Mouse (Mus musculus) left cerebral cortex, postnatal 4 days (tissue): Measurements from ENCODE around the gene Padi4. TPM values are rescaled to one million over a fixed set of nuclear protein-coding genes. Genes with fewer than 3 reads are reported as not detected.

Experiments used
- DNase-seq: peaks from one replicate; pipeline ENCODE4 v3.0.0-alpha.2; 2022
- intact Hi-C: fragments of 180-260 bp; cut with DNase I; formaldehyde crosslinking; loops from one replicate; pipeline ENCODE4 v1.15.1; 2025
- total RNA-seq, 2 experiments: library from RNA; stranded (reverse); gene quantifications; 2 replicates each; pipeline ENCODE4 v1.2.3; 2021

Padi4 gene
- total RNA-seq, 2 experiments from 2014 or later = not detected

DNA sequence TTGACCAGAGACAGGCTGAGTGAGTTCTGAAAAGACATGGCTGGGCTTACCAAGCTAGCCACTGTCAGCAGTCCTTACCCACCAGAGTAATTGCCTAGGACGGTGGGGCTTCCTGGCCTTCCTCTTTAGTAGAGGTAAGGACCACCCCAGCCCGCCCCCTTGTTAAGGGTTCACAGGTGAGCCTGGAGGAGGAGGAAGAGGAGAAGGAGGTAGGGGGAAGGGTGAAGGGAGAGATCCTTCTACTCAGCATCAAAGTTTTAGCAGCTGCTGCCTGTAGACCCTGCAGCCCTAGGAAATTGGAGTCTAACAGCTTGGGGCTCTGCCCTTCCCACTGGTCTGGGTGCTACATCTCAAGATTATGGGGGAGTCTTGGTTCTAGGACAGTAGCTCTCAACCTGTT lies 31.5 kb downstream of the Padi4 start, which contains the start of gene Padi6:
Gene Padi6, minus strand, starts transcription at position 101 of the 400 bp plus-strand sequence.
- intact Hi-C loops = no loop called here
- DNase-seq = no peak

DNA sequence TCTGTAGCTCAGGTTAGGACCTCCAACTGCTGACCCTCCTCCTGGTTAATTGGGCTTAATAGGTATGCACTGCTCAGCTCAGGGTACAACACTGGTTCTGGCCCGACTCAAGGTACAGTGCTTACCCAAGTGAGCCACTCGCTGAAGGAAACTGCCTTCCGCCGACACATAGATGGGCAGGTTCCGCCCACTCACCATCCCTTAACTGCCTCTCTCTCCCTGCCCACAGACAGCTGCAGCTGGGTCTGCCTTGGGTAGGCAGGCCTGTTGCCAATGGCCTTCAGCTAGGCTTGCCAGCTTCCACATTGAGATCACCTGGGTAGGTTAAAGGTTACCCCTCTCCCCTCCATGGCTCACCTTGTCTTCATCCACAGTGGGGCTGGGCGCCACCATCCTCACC lies 32.6 kb downstream of the Padi4 start:
- intact Hi-C loops = no loop called here
- no peak for DNase-seq

DNA sequence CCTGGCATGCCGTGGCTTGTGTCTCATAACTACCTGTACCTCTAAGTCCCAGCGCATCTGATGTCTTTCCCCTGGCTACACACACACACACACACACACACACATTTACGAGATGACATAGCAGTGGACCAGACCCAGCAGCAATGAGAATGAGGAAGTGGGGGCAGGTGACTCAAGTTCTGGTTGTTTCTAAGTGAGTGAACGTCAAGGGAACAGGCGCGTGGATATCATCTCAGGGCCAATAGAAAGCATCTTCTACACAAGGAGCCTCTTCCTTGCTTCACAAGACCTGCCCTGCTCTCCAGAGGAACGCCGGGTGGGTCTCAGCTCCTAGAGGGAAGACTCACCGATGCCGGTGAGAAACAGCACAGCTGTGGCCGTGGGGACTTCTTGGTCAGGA lies 33.4 kb downstream of the Padi4 start:
- intact Hi-C loops = no loop called here
- no peak for DNase-seq

DNA sequence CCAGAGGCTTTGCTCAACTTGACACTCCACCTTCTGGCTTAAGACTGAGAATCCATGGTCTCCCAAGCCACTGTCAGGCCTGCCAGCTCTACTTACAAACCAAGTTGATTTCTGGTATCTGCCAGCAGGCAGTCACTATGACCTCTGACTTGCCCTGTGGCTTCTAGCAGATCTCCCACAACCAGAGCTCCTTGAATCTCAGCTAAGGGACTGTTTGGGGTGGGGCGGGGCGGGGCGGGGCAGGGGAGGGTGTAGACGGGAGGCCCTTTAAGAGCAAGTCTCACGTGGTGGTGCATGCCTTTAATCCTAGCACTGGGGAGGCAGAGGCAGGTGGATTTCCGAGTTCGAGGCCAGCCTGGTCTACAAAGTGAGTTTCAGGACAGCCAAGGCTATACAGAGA lies 41.2 kb downstream of the Padi4 start:
- DNase-seq = no peak
- intact Hi-C loops = no loop called here

DNA sequence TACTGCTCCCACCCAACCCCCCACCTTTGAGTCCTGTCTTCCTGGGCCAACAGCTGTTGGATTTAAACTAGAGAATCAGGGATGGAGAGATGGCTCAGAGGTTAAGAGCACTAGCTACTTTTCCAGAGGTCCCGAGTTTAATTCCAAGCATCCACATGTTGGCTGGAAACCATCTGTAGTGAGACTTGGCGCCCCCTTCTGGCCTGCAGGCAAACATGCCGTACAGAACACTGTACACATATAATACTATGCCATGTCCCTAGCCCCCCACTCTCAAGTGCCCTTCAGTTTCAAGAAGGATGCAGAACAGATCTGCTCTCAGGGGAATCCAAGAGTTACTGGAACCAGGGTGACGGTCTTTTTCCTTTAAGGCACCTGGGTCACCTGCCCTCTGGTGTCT lies 42.4 kb downstream of the Padi4 start:
- intact Hi-C loops = no loop called here
- no peak for DNase-seq

DNA sequence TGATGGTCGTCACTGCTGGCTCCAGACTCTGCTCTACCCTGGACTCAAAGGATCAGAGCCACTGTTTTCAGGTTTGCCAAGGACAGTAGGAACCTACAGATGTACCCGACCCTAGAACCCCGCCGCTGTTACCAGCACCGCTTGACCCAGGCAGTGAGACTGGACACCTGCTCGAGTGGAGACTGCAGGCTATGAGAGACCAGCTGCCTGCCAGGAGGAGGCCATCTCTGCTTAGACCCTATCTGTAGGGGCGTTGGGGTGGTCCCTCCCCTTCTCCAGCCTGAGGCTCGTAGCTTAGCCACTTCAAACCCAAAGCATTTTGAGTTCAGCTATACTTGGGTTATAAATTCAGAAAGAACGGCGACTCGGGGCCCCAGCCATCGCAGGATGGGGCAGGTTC lies 47.1 kb downstream of the Padi4 start:
- DNase-seq = no peak
- intact Hi-C loops = no loop called here

DNA sequence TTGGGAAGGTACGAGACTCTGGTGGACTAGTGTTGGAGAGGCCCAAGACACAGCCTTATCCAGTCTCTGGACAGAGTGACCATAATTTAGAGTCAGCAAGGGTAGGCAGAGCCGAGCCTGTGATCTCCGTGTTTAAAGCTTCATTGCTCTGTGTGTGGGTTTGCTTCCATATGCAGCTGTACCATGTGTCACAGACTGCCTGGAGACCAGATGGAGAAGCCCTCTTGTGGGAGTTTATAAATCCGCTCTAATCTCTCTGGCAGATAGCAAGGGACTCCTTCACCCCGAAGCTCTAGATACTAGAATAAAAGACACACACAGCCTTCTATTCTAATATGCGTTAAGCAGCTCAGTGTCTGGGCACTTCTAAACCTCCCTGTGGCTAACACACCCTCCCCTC lies 49.3 kb downstream of the Padi4 start:
- intact Hi-C loops = loop anchor here (5.0 kb wide), 2 partner anchors 178 to 233 kb away; no protein-coding TSS in a partner anchor
- no peak for DNase-seq

DNA sequence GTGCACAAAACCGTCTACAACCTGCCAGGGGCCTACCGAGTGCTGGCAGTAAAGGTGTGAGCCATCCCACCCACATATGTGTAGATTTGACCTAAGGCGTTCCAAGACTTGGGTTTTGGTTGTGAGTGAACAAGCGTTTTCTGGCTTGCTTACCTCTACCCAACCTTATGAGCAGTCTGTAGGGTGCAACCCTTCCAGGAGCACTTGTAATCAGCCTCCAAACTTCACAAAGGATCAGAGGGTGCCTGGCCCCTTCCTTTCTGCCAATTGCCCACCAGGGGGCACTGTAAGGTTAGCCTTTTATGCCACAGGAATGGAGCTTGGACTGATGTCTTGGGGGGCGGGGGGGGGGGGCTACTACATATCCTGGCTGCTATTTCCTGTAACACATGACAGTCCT lies 50.2 kb downstream of the Padi4 start:
- peak; percentile 54 for DNase-seq
- intact Hi-C loops = loop anchor here (5.0 kb wide), 2 partner anchors 178 to 234 kb away; no protein-coding TSS in a partner anchor

DNA sequence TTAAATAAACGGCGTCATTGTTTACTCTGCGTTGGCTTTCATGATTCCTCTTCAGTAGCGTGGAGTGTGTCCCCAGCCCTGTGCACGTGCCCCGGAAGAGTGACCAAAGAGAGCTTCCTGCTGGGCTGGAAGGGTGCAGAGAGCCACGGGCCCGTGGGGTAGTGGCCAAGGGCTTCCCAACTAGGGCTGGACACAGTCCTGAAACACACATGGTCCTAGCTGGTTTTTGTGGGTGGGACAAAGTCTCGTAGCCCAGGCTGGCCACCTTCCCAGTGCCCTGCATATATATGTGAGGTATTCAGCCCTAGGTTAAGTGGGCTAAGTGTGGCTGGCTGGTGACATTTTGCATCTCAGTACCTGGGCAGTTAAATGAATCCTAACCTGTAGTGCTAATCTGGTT lies 50.8 kb downstream of the Padi4 start:
- intact Hi-C loops = loop anchor here (5.0 kb wide), 2 partner anchors 179 to 234 kb away; no protein-coding TSS in a partner anchor
- no peak for DNase-seq

DNA sequence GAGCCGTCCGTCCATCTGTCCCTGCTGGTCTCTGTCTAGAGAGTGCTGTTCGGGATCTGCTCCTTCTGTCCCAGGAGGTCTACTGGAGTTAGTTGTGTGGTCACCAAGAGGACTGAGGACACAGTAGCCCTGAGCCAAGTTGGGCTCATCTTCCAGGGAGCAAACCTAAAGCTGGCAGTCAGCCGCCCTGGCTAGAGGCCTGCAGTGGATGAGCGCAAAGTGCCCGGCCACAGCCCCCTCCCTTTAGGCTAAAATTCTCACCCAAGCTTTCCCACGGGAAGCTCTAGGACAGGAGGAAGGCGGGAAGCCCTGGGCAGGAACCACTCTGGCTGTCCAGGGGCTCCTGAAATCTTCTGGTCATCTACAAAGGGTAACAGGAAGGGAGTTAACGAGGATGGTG lies 51.3 kb downstream of the Padi4 start:
- intact Hi-C loops = loop anchor here (5.0 kb wide), 2 partner anchors 180 to 235 kb away; no protein-coding TSS in a partner anchor
- DNase-seq = peak; percentile 45

DNA sequence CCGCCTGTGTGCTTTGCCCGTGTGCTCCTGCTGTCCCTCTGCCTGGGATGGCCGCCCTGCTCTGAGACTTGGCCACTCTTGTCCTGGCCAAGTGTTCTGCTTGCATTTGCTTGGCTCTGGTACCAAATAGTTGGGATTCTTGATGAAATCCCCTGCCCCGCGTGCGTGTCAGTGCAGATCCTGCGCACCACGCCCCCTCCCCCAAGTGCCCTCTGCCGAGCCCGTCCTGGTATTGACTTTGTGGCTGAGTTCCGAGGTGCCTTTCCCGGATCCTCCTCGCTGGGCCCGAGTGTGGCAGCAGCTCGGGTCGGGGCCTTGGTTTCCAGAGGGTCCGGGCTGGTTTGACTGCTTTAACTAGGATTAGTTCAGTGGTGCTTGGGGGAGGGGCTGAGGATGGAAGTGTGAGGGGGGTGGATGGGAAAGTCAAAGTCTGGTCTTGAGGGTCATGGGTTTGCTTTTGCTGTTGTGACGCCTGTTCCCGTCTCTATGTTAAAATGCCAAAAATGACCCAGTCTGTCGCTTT lies 52.0 kb downstream of the Padi4 start:
- no peak for DNase-seq
- intact Hi-C loops = loop anchor here (5.0 kb wide), 2 partner anchors 180 to 235 kb away; no protein-coding TSS in a partner anchor

DNA sequence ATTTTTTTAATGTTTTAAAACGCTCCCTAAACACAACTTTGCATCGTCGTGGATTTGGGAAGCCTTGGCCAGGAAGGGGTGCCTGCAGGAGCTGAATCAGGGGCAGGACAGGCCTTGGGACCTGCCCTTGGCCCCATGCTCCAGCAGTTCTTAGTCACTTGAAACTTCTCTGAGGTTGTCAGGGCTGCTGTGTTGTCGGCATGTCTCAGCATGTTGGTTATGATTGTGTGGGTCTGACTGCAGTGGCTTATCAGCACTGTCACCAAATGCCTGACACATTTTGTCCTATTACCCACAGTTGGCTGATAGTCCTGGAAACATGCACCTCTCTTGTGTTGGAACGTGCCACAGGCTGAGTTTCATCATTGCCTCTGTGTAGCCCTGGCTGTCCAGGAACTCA lies 53.9 kb downstream of the Padi4 start:
- intact Hi-C loops = loop anchor here (5.0 kb wide), 2 partner anchors 182 to 237 kb away; no protein-coding TSS in a partner anchor
- no peak for DNase-seq

DNA sequence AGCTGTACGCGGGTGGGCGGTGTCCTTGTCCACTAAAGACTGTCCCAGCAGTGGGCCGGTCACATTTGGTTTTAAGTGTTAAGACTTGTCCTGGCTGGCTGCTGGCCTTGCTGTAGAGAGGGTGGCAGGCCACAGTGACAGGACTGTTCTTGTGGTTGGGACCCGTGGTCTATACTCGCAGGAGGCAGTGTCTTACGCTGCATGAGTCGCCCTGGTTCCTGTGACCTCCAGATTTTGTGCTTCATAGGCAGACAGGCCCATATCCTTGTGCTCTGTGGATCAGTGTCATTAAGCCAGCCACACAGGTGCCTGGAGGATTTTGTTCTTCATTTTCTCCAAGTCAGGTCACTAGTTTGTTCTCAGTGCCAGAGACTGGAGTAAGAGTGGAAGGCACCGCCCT lies 55.6 kb downstream of the Padi4 start:
- DNase-seq = no peak
- intact Hi-C loops = no loop called here

DNA sequence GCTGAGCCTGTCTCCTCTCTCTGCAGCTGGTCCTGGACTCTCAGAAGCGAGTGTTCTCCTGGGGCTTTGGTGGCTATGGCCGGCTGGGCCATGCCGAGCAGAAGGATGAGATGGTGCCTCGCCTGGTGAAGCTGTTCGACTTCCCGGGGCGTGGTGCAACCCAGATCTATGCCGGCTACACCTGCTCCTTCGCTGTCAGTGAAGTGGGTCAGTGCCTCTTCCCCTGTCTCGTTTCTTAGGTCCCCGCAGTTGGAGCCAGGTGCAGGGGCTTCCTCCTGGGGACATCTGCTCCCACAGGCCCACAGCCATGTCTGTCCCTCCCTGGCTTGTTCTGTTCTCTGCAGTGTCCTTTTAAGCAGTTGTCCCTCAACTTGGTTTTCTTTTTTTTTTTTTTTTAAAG lies 57.0 kb downstream of the Padi4 start:
- no peak for DNase-seq
- intact Hi-C loops = no loop called here

DNA sequence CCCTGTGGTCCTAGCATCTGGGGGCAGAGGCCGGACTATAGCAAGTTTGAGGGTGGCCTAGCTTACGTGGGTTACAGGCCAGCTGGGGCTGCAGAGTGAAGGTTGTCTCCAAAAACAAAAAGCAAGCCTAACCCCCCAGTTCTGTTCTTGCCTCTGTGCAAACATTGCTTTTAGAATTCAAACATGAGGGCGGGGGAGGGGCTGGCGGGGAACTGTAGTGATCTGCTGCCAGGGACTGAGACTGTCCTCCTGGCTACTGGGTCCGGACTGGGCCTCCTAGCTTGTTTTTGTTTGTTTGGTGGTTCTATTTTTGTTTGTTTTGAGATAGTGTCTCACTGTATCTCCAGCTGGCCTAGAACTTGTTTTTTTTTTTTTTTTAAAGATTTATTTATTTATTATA lies 59.5 kb downstream of the Padi4 start:
- DNase-seq = no peak
- intact Hi-C loops = no loop called here

DNA sequence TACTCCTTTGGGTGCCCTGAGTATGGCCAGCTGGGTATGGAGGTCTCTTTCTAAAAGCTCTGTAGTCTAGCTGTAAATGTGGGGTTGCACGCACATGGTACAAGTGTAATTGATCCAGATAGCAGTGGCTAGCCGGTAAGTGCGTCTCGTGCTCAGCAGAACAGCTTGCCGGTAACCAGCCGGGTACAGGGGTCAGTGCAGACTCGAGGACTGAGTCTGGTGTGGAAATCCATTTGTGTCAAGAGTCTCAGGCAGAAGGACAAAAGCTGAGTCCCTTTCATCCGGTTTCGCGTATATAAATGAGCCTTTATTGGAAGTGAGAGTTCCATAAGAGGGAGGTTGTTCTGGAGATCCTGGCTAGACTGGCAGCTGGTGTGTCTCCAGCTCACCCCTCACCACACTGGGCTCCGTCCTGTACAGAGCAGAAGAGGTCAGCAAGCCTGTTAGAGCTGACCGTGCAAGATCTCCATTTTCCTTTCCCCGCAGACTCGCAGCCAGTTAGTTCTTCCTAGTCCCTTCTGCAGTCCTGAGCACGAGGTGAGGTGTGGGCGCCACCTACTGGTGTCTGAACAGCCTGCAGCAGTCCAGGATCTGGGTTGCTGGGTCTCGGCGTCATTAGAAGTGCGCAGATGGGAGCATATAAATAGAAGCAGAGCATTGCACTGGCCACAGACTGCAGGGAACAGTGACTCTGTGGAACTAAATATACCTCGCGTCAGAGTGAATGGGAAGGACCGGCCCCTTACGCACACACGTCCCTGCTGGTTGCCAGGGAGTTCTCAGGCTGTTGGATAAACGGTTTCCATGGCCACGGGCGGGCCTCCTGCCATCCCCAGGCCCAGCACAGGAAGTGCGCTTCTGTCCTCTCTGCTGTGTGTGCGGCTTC lies 60.3 kb downstream of the Padi4 start:
- intact Hi-C loops = no loop called here
- peak; percentile 95 for DNase-seq

DNA sequence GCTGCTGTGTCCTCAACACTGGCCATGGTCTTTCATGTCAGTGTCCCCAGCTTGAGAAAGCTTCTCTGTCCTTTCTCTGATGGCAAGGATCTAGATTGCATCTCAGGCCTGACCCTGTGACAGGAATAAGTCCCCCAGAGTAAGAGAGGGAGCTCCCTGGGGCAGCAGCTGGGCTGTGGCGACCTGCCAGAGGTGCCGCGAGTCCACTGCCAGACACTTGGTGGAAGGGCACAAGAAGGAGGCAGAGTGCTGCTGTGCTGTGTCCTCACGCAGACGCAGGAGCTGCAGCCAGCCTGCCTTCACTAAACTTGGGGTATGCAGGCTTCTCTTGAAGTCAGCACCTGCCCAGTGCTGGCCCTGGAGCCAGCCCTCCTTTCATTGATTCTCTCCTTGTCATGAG lies 62.7 kb downstream of the Padi4 start:
- intact Hi-C loops = no loop called here
- DNase-seq = peak; percentile 50

DNA sequence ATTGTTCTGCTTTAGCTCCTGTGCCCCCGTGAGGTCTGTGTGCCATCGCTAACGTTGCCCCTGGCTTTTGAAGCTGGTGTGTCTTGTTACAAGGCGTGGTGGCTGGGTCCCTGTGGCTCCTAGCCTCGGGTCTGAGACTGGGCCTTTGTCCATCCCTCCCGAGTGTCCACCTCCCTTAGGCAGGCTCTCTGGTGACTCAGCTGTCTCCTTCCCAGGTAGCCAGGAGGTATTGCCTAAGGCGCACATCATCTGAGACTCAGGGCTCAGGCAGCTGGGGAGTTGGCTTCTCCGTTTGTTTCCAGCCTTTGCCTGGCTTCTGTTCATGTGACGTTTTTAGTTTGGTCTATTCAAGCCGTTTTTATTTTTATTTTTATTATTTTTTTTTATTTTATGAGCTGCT lies 63.3 kb downstream of the Padi4 start:
- intact Hi-C loops = no loop called here
- no peak for DNase-seq

DNA sequence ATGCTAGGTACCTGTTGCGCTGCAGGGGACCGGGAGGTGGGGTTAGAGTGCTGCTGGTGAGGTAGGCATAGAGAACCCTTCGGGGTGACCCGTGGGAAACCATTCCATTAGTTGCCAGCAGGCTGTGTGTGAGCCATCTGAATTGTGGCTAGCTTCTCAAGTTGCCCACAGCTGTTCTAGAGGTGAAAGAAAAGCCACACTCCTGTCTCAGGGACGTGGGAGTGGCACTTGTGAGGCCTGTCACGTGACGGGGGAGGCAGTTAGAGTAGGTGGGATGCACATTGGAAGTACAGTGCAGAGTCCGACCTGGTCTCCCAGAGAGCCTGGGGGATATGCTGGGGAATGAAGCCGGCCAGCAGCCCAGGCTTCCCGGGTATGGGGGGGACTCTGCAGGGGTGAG lies 64.4 kb downstream of the Padi4 start:
- intact Hi-C loops = no loop called here
- no peak for DNase-seq

DNA sequence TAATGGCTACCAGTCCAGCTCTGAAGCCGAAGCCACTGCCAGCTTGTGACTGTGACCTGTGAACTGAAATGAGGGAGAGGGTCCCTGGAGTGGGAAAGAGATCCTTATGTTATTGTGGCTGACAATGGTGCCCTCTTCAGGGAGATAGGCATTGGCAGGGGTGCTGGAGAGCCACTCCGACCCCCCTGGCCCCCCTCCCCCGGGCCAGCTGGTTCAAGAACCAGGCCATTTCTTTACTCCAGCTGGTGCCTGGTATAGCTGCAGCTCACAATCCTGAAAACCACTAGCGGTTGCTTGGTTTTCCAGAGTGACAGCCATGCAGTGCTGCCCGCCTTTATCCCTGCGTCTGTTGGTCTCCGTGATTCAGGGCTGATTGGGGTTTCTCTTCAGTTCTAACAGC lies 64.9 kb downstream of the Padi4 start:
- peak; percentile 43 for DNase-seq
- intact Hi-C loops = no loop called here

DNA sequence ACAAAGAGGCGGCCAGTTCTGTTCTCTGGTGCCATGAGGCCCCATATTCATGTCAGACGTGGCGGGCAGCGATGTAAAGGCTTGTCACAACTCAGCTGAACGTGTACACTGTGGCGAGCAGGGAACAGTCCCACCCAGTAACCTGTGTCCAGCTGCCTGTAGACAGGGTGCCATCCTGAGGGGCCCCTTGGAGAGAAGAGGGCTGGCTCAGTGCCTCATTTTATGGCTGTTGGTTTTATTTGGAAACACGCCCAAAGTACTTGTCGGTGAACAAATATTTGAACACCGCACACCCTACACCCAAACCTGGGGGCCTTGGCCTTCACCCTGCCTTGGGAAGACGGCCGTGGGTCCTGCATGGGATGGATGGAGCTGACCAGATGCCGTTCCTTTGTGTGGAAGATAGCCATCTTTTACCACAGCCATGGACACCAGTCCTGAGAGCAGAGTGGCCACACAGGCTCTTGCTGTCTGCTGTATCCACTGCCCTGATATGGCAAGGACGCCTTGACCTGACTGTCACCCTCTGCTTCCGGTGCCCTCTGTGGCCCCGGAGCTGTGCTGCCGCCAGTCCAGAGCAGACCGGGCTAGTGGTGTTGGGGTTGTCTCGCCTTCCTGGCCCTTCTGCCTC lies 65.6 kb downstream of the Padi4 start:
- intact Hi-C loops = no loop called here
- no peak for DNase-seq

DNA sequence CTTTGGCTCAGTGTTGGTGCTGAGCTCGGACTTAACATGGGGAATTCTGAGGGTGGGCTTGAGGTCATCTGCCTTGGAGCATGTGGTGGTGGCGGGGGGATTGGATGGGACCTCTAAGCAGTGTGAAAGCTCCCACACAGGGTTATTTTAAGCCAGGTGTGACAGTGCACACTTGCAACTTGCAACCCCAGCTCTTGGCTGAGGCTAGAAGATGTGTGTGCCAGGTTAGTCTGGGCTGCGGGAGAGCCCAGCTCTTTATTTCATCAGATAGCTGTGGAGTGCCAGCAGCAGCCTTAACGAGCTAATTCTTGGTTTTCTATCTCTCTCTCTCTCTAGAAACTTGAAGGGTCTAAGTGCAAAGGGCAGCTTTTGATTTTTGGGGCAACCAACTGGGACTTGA lies 66.4 kb downstream of the Padi4 start:
- intact Hi-C loops = no loop called here
- DNase-seq = no peak
